Mouse (Mus musculus): ENCODE data around the gene Tmem62.
"Not testable (repeated sequence)": the region's sequence is repeated elsewhere in the genome, so short reads cannot be mapped to it uniquely, and the experiment has no call there.

Gene Tmem62
- long read RNA-seq, experiment 1, partial matches to known transcripts, result 3 of 8 reads
- long read RNA-seq, experiment 1, other reads (novel, unspliced or antisense), result 2 of 8 reads
- long read RNA-seq, experiment 2, transcript Tmem62-201 (14 exons, 2,921 nt), result major isoform, 9 of 12 reads
- long read RNA-seq, experiment 2, partial matches to known transcripts, result 2 of 12 reads
- long read RNA-seq, experiment 2, other reads (novel, unspliced or antisense), result 1 of 12 reads

DNA sequence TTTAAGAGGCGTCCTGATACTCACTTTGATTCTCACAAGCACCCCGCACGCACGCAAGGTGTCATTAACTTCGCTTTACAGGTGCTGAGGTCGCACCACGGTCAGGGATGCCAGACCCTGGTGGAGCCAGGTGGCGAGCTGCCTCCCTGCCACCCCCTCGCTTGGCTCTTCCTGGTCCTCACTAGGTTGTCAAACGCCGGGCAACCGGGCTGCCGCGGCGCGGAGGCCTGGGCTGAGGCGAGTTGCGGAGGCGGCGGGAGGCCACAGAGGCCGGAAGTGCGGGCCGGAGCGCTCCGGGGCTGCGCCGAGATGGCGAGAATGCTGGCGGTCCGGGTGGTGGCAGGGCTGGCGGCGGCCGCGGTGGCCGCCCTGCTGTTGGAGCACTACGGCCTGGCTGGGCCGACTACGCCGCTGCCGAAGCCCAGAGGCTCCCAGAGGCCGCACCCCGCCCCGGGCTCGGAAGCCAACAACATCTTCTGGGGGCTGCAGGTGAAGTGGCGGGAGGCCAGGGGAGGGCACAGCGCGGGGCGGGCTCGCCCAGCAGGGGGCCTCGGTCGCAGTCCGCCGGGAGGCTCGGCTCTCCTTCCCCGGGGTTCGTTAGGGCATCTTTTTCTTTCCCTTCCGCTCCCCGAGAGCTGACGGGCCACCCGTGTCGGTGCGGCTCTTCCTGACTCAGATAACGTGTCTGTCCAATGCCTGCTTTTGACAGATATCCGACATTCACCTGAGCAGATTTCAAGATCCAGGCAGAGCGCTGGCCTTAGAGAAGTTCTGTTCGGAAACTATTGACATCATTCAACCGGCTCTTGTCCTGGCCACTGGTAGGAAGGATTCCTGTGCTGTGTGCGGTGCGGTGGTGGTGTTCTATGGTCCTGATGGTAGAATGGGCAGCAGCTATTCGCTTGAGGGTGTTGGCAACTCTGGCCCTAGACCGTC, at the start of gene Tmem62:
TSS of gene Tmem62 (plus strand) at position 28 of the 936 bp plus-strand sequence.
- intact Hi-C loops (cut with DNase I), result no loop called here

DNA sequence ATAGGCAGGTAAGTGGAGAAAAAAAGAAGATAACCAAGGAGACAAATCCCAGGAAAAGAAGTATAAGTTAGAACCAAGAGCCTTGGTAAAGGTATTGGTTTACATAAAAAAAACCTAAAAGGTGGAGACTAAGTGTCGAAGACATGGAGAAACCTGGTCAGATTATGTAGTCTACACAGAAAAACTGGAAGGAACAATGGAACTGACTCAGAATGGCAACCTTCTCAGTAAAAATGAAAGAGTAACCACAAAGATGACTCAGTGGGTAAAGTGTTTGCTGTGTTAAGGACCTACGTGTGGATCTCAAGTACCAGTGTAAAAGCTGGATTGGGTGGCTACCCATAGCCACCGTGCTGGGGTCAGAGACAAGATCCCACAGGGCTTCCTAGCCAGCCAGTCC, 43.8 kb upstream of the Tmem62 start:
- intact Hi-C loops (cut with DNase I), result no loop called here

- intact Hi-C loops (cut with DNase I), result no loop called here
Measured at GRCm38 (mm10) chr2:120951208-120951607, 25.6 kb upstream of the Tmem62 start.

GRCm38 (mm10) chr2:120952176-120952938, 24.5 kb upstream of the Tmem62 start:
- intact Hi-C loops (cut with DNase I), result no loop called here

- intact Hi-C loops (cut with DNase I), result no loop called here
Measured at GRCm38 (mm10) chr2:120959363-120959762, 17.5 kb upstream of the Tmem62 start.

GRCm38 (mm10) chr2:120959827-120960226, 17.0 kb upstream of the Tmem62 start:
- intact Hi-C loops (cut with DNase I), result no loop called here

DNA sequence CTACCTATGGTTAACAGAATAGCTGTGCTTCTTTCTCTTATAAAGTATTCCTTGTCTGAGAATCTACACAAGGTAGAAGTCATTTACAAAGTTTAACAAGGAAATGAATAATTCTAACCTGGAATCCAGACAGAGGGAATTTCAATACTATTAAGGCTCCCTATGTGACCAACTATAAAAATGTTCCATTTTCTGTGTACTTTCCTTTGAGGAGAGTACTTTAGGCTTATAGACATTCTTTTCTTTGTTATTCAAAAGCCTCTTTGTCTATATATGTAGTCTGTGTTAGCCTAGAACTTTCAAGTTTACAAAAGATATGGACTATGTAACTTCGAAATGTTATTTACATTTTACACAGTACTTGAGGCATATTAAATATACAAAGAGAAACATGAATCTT, 16.6 kb upstream of the Tmem62 start:
- intact Hi-C loops (cut with DNase I), result no loop called here

DNA sequence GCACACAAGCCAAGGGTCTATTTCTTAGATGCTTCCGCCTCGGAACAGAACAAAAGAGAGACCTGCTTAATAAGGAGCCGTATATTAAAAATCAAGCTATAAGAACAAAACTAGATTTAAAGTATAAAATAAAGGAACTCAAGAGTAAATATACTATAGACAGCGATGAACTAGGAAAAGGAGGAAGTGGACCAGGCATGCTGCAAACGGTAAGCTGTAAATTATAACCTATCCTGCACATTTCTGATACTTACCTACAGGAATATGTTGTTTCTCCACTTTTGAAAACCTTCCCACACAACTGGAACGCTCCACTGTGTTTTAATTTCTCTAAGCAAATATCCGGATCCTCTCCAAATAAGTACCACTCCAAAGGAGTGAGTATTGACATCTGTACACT, 13.7 kb upstream of the Tmem62 start:
- intact Hi-C loops (cut with DNase I), result no loop called here

GRCm38 (mm10) chr2:120965486-120965885, 11.3 kb upstream of the Tmem62 start:
- intact Hi-C loops (cut with DNase I), result no loop called here

GRCm38 (mm10) chr2:120970045-120970539, 6.7 kb upstream of the Tmem62 start:
- intact Hi-C loops (cut with DNase I), result no loop called here

- intact Hi-C loops (cut with DNase I), result no loop called here
Measured at GRCm38 (mm10) chr2:120970559-120971080, 6.2 kb upstream of the Tmem62 start, which contains the start of gene Ubr1. Gene Ubr1 (minus strand): TSS chr2:120970715.

DNA sequence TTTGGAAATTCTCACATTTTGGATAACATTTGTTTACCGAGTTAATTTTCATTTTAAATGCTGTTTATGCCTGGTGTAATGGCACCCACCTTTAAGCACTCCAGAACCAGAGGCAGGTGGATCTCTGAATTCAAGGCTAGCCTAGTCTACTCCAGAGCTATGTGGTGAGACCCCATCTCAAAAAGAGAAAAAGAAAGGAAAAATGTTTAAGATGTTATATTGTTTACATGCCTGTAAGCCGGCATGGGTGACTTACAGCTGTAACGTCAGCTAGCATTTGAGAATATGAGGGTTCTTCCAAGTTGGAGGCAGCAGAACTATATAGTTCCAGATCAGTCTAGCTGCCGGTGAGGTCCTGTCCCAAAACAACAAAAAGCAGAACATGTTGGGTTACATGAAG, 5.1 kb upstream of the Tmem62 start:
- intact Hi-C loops (cut with DNase I), result no loop called here

DNA sequence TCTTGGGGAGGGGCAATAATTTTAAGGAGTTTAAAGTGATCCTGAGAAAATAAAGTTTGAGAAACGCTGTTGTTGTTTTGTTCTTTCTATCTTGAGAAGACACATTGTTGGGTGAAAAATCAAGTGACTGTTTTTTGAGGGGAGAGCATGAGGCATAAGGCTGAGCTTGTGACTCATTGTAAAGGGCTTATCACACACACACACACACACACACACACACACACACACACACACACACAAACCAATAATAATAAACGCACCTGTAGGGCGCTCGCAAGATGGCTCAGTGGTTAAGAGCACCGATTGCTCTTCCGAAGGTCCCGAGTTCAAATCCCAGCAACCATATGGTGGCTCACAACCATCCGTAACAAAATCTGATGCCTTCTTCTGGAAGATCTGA, 4.6 kb upstream of the Tmem62 start:
- intact Hi-C loops (cut with DNase I), result not testable (repeated sequence)

DNA sequence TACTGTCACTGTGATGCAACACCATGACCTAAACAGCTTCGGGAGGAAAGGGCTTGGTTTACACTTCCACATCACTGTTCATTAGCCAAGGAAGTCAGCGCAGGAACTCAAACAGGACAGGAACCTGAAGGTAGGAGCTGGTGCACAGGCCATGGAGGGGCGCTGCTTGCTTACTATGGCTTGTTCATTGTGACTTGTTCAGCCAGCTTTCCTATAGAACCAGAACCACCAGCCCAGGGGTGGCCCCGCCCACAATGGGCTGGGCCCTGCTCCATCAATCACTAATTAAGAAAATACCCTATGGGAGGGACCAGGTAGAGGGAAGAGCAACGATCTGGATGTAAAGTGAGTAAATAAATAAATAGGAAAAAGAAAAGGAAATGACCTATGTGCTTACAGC, 3.9 kb upstream of the Tmem62 start:
- intact Hi-C loops (cut with DNase I), result no loop called here

- intact Hi-C loops (cut with DNase I), result no loop called here
Measured at GRCm38 (mm10) chr2:120976308-120976707, 509 bp upstream of the Tmem62 start.

DNA sequence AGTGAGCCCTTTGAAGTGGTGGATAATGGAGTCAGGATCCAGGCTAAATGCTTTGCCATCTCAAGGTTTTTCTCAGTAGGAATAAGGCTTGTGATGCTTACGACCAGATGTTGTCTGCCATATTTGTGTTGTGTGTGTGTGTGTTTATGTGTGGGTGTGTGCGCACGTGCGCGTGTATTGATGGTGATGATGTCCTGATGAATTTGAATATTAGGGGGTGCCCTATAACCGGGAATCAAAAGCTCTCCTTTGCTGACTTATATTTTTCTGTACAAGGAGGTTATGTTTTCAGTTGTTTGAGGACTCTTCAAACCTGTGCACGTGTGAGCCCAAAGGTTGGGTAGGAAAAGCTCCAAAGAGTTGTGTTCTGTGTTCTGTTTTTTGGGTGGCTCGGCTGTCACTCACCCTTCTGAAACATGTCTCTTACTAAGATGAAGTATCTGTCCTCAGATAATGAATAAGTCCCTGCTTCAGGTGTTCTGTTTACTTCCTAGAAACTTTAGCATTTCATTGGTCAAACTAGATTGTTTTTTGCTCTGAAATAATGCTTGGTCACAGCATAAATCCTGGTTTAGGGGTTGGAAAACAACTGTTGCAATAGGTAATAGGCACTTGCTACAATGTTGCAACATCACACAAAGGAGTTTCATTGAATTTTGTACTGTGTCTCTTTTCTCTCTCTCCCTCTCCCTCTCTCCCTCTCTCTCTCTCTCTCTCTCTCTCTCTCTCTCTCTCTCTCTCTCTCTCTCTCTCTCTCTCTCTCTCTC, 1.3 kb downstream of the Tmem62 start:
- intact Hi-C loops (cut with DNase I), result no loop called here

DNA sequence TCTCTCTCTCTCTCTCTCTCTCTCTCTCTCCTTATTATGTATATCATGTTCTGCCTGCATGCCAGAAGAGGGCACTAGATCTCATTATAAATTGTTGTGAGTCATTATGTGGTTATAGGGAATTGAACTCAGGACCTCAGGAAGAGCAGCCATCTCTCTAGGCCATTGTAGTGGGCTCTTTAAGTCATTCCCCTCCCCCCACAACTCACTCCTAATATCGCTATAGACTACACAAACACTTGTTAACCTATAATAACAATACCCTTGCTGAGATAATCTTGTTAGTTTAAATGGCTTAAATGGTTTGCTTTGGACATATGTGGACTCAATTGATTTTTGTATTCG, 1.8 kb downstream of the Tmem62 start:
- intact Hi-C loops (cut with DNase I), result no loop called here

DNA sequence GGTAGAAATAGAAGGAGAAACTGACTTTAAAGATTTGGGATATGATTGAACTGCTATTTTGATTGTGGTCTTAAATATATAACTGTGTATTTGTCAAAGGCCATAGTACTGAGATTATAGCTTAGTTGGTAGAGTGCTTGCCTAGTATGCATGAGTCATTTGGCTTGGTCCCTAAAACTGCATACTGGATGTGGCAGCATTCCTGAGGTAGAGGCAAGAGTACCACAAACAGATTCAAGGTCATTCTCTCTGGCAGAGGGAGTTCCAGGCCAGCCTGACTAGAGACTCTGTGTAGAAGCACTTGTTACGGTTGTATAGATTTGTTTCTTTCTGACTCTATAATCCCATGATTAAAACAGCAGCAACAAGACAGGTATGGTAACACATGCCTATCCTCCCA, 3.0 kb downstream of the Tmem62 start:
- intact Hi-C loops (cut with DNase I), result no loop called here

DNA sequence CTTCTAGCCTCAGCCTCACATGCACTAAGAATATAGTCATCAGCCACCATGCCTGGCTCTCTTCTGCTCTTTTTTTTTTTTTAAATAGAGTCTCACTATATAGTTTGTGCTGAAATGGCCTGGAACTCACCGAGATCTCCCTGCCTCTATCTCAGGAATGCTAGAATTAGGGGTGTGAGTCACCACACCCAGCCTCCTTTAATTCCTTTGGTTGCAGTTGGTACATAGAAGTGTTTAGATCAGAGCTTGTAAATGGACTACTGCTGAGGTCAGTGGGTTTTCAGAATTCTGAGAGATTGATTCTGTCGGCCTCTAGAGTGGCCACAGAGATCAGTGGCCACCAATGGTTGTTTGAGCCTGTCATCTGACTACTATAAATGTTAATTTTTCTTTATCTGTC, 4.0 kb downstream of the Tmem62 start:
- intact Hi-C loops (cut with DNase I), result no loop called here

GRCm38 (mm10) chr2:120983611-120984010, 6.8 kb downstream of the Tmem62 start:
- intact Hi-C loops (cut with DNase I), result no loop called here

DNA sequence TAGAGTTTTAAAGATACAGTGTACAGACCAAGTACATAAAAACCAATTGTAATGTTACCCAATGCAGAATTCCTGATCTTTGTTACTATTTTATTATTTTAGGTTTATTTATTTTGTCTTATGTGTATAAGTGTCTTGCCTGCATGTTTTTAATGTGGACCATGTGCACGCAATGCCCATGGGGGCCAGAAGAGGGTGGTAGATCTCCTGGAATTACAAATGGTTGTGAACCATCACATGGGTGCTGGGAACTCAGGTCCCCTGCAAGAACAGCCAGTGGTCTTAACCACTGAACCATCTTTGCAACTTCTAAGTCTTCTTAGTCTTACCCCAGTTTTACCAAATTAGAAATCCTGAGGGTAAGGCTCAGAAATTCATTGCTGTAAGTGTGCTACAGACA, 8.4 kb downstream of the Tmem62 start:
- intact Hi-C loops (cut with DNase I), result no loop called here

Measured in adrenal gland (tissue).